Mouse (Mus musculus): ENCODE measurements around the gene Ankrd49. TPM values are rescaled to one million over a fixed set of nuclear protein-coding genes. Genes with fewer than 3 reads are reported as not detected.

The Ankrd49 gene
- 35.6 and 35.7 TPM in 2 replicates for polyA plus RNA-seq (2015; fragmentation: Nextera tagmentation; extraction: Ambion mirVana)

- Histone ChIP-seq H3K4me1 (replicated peaks) (peaks cover 11% of the 10 kb centered on the region), H3K27ac (peak within 1 kb of the TSS; percentile 96), H3K36me3 (peaks cover 43% of the 10 kb centered on the region), H3K27me3 (no peaks in the 10 kb centered on the region), H3K4me2 (peak within 1 kb of the TSS; percentile 83), H3K4me3 (peak within 1 kb of the TSS; percentile 73), H3K9ac (peak within 1 kb of the TSS; percentile 86), H3K9me3 (no peaks in the 10 kb centered on the region)
- under 1% methylated on average over 62 of the region's 62 CpGs for WGBS
- ATAC-seq (ENCODE audit: low FRiP score), result peak; percentile 100
These were observed at the start of gene Ankrd49, which contains the start of gene Mre11a for GRCm38 (mm10) chr9:14784039-14785002. TSS of gene Ankrd49 (minus strand) at chr9:14784856. TSS of gene Mre11a (plus strand) at chr9:14784654.

- H3K9ac ChIP-seq, result no peak overlapping the region
- H3K4me1 ChIP-seq (replicated peaks), result no peaks in the 10 kb centered on the region
- no peak overlapping the region for H3K4me3 ChIP-seq
- no peak overlapping the region for H3K4me2 ChIP-seq
- H3K9me3 ChIP-seq, result no peaks in the 10 kb centered on the region
- 84% methylated on average over 5 of the region's 5 CpGs for WGBS
- peaks cover 68% of the 10 kb centered on the region for H3K36me3 ChIP-seq
- H3K27me3 ChIP-seq, result no peaks in the 10 kb centered on the region
- no peak overlapping the region for H3K27ac ChIP-seq
- no peak for ATAC-seq (ENCODE audit: low FRiP score)
These were observed 47.4 kb upstream of the Ankrd49 start for GRCm38 (mm10) chr9:14832046-14832445.

- no peak overlapping the region for H3K4me2 ChIP-seq
- ATAC-seq (ENCODE audit: low FRiP score), result no peak
- WGBS, result 76% methylated on average over 2 of the region's 2 CpGs
These were observed 43.2 kb upstream of the Ankrd49 start for GRCm38 (mm10) chr9:14827875-14828274.

GRCm38 (mm10) chr9:14824840-14825239 is 40.2 kb upstream of the Ankrd49 start:
- no peak overlapping the region for H3K9ac ChIP-seq
- ATAC-seq (ENCODE audit: low FRiP score), result no peak
- H3K27ac ChIP-seq, result no peak overlapping the region
- no peaks in the 10 kb centered on the region for H3K9me3 ChIP-seq
- H3K4me1 ChIP-seq (replicated peaks), result no peaks in the 10 kb centered on the region
- H3K36me3 ChIP-seq, result peaks cover 49% of the 10 kb centered on the region
- H3K4me2 ChIP-seq, result no peak overlapping the region
- WGBS, result 85% methylated on average over 5 of the region's 5 CpGs
- H3K4me3 ChIP-seq, result no peak overlapping the region
- H3K27me3 ChIP-seq, result no peaks in the 10 kb centered on the region

More at GRCm38 (mm10) chr9:14827875-14828274, 43.2 kb upstream of the Ankrd49 start:
- Histone ChIP-seq H3K27me3 (no peaks in the 10 kb centered on the region), H3K4me3 (no peak overlapping the region), H3K9ac (no peak overlapping the region), H3K4me1 (replicated peaks) (no peaks in the 10 kb centered on the region), H3K9me3 (no peaks in the 10 kb centered on the region), H3K27ac (no peak overlapping the region), H3K36me3 (peaks cover 53% of the 10 kb centered on the region)

GRCm38 (mm10) chr9:14821396-14821795 is 36.7 kb upstream of the Ankrd49 start:
- Histone ChIP-seq H3K9ac (no peak overlapping the region), H3K36me3 (peaks cover 65% of the 10 kb centered on the region), H3K9me3 (no peaks in the 10 kb centered on the region), H3K27me3 (no peaks in the 10 kb centered on the region), H3K4me2 (no peak overlapping the region), H3K4me3 (no peak overlapping the region), H3K4me1 (replicated peaks) (no peaks in the 10 kb centered on the region), H3K27ac (no peak overlapping the region)
- no peak for ATAC-seq (ENCODE audit: low FRiP score)

GRCm38 (mm10) chr9:14810111-14810510 is 25.5 kb upstream of the Ankrd49 start:
- Histone ChIP-seq H3K4me2 (no peak overlapping the region), H3K36me3 (peaks cover 71% of the 10 kb centered on the region), H3K4me3 (no peak overlapping the region), H3K9ac (no peak overlapping the region), H3K27ac (no peak overlapping the region), H3K9me3 (no peaks in the 10 kb centered on the region), H3K4me1 (replicated peaks) (no peaks in the 10 kb centered on the region), H3K27me3 (no peaks in the 10 kb centered on the region)
- no peak for ATAC-seq (ENCODE audit: low FRiP score)
- WGBS, result 98% methylated on average over 5 of the region's 5 CpGs

- Histone ChIP-seq H3K9ac (no peak overlapping the region), H3K4me2 (no peak overlapping the region), H3K36me3 (peaks cover 64% of the 10 kb centered on the region), H3K4me1 (replicated peaks) (no peaks in the 10 kb centered on the region), H3K4me3 (no peak overlapping the region), H3K9me3 (no peaks in the 10 kb centered on the region), H3K27ac (no peak overlapping the region), H3K27me3 (no peaks in the 10 kb centered on the region)
- no peak for ATAC-seq (ENCODE audit: low FRiP score)
- WGBS, result 95% methylated on average over 1 of the region's 1 CpGs
These were observed 22.1 kb upstream of the Ankrd49 start for GRCm38 (mm10) chr9:14806786-14807185.

GRCm38 (mm10) chr9:14805714-14806113 is 21.1 kb upstream of the Ankrd49 start:
- 89% methylated on average over 2 of the region's 2 CpGs for WGBS
- no peak for ATAC-seq (ENCODE audit: low FRiP score)
- H3K9ac ChIP-seq, result no peak overlapping the region
- H3K4me1 ChIP-seq (replicated peaks), result no peaks in the 10 kb centered on the region
- no peaks in the 10 kb centered on the region for H3K27me3 ChIP-seq
- no peak overlapping the region for H3K4me3 ChIP-seq
- no peak overlapping the region for H3K4me2 ChIP-seq
- no peaks in the 10 kb centered on the region for H3K9me3 ChIP-seq
- H3K36me3 ChIP-seq, result peaks cover 66% of the 10 kb centered on the region
- H3K27ac ChIP-seq, result no peak overlapping the region

GRCm38 (mm10) chr9:14787356-14787755 is 2.7 kb upstream of the Ankrd49 start:
- Histone ChIP-seq H3K27me3 (no peaks in the 10 kb centered on the region), H3K4me1 (replicated peaks) (peaks cover 11% of the 10 kb centered on the region), H3K36me3 (peaks cover 40% of the 10 kb centered on the region), H3K27ac (no peak overlapping the region), H3K9me3 (no peaks in the 10 kb centered on the region), H3K4me3 (no peak overlapping the region), H3K9ac (no peak overlapping the region), H3K4me2 (no peak overlapping the region)
- 93% methylated on average over 6 of the region's 6 CpGs for WGBS
- no peak for ATAC-seq (ENCODE audit: low FRiP score)

GRCm38 (mm10) chr9:14778341-14778740 is 6.3 kb downstream of the Ankrd49 start:
- WGBS, result 39% methylated on average over 13 of the region's 13 CpGs
- ATAC-seq (ENCODE audit: low FRiP score), result no peak

GRCm38 (mm10) chr9:14773813-14774212 is 10.8 kb downstream of the Ankrd49 start:
- no peak overlapping the region for H3K27ac ChIP-seq
- H3K27me3 ChIP-seq, result peaks cover 8% of the 10 kb centered on the region; the same call in 1 of the 2 replicates
- peaks cover 18% of the 10 kb centered on the region for H3K4me1 ChIP-seq (replicated peaks)
- no peak for ATAC-seq (ENCODE audit: low FRiP score)
- H3K36me3 ChIP-seq, result no peaks in the 10 kb centered on the region
- H3K9ac ChIP-seq, result no peak overlapping the region
- no peak overlapping the region for H3K4me2 ChIP-seq
- H3K9me3 ChIP-seq, result no peaks in the 10 kb centered on the region
- no peak overlapping the region for H3K4me3 ChIP-seq
- WGBS, result 53% methylated on average over 2 of the region's 2 CpGs

More at GRCm38 (mm10) chr9:14778341-14778740, 6.3 kb downstream of the Ankrd49 start:
- Histone ChIP-seq H3K9me3 (no peaks in the 10 kb centered on the region), H3K36me3 (peaks cover 21% of the 10 kb centered on the region), H3K4me3 (no peak overlapping the region), H3K4me2 (no peak overlapping the region), H3K27ac (no peak overlapping the region), H3K27me3 (no peaks in the 10 kb centered on the region), H3K4me1 (replicated peaks) (no peaks in the 10 kb centered on the region), H3K9ac (no peak overlapping the region)

- Histone ChIP-seq H3K9ac (no peak overlapping the region), H3K9me3 (no peaks in the 10 kb centered on the region), H3K4me2 (no peak overlapping the region), H3K4me3 (no peak overlapping the region), H3K36me3 (no peaks in the 10 kb centered on the region), H3K4me1 (replicated peaks) (peaks cover 23% of the 10 kb centered on the region), H3K27me3 (peaks cover 8% of the 10 kb centered on the region; the same call in 1 of the 2 replicates), H3K27ac (no peak overlapping the region)
- ATAC-seq (ENCODE audit: low FRiP score), result no peak
- WGBS, result 91% methylated on average over 2 of the region's 2 CpGs
These were observed 12.6 kb downstream of the Ankrd49 start for GRCm38 (mm10) chr9:14772074-14772473.
